20 mouse cellular contexts compared by ENCODE assay signal in the genomic region with DNA sequence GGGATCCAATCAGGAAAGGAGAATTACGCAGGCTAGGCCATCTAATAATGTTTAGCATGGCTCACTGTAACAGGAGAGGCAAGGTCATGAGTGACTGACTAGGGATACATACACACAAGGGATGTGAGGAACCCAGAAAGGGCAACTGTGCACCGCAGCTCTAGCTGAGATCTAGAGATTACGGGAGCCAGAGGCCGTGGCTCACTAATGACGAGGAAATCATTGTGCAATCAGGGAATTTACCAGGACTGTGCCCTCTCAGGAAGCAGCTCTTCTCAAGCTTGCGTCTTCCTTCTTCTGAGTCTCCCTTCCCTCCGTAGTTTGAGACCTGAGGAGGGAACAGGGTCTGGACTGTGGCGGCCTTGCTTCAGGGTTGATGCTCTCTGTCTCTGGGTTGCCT.
"Had no signal": no experiment of that assay in that cellular context is flagged by ENCODE, and none has a peak within 500 bp of the region (broad histone marks: within the 10 kb centered on the region; RNA-seq: fewer than 3 reads in every experiment).

No protein-coding gene starts in this region.

- H3K4me2 ChIP-seq: limb, embryonic 13.5 days; liver, embryonic 15.5 days; midbrain, embryonic 13.5 days; neural tube, embryonic 13.5 days had no signal

- H3K36me3 ChIP-seq: limb, embryonic 10.5 days; limb, embryonic 13.5 days; liver, embryonic 15.5 days; midbrain, embryonic 10.5 days; midbrain, embryonic 13.5 days; neural tube, embryonic 13.5 days had no signal

- H3K27ac ChIP-seq: layer of hippocampus, adult 2 months; limb, embryonic 10.5 days; limb, embryonic 13.5 days; liver, embryonic 15.5 days; midbrain, embryonic 10.5 days; midbrain, embryonic 13.5 days; neural tube, embryonic 13.5 days; stomach, postnatal 0 days had no signal

- DNase-seq: kidney, adult 8-10 months; kidney, postnatal 14 days; layer of hippocampus, adult 9-11 months; lung, adult 2 months; lung, postnatal 14 days; right cerebral cortex, postnatal 4 days; thymus, adult 2 months; thymus, postnatal 14 days; thymus, postnatal 4 days had no signal

- ATAC-seq: midbrain, embryonic 13.5 days; midbrain, embryonic 16.5 days had no signal

- H3K4me3 ChIP-seq: layer of hippocampus, adult 2 months; limb, embryonic 10.5 days; limb, embryonic 13.5 days; liver, embryonic 15.5 days; megakaryocyte, embryonic 14.5 days; midbrain, embryonic 10.5 days; midbrain, embryonic 13.5 days; myocyte; neural tube, embryonic 13.5 days had no signal

- H3K9ac ChIP-seq: limb, embryonic 13.5 days; liver, embryonic 15.5 days; midbrain, embryonic 13.5 days; neural tube, embryonic 13.5 days had no signal

- H3K4me1 ChIP-seq: liver, embryonic 15.5 days had no signal

- H3K9me3 ChIP-seq: limb, embryonic 10.5 days; limb, embryonic 13.5 days; liver, embryonic 15.5 days; megakaryocyte, embryonic 14.5 days; midbrain, embryonic 10.5 days; midbrain, embryonic 13.5 days; neural tube, embryonic 13.5 days had no signal
